Mouse (Mus musculus): ENCODE data around the gene Morn2. TPM values are rescaled to one million over a fixed set of nuclear protein-coding genes. Genes with fewer than 3 reads are reported as not detected.
A peak's percentile ranks its signal among the peaks of the same experiment; 100 is the strongest.
"Not testable (repeated sequence)": the region's sequence is repeated elsewhere in the genome, so short reads cannot be mapped to it uniquely, and the experiment has no call there.

Morn2 gene
- total RNA-seq, 1 experiment = 10.7 TPM

DNA sequence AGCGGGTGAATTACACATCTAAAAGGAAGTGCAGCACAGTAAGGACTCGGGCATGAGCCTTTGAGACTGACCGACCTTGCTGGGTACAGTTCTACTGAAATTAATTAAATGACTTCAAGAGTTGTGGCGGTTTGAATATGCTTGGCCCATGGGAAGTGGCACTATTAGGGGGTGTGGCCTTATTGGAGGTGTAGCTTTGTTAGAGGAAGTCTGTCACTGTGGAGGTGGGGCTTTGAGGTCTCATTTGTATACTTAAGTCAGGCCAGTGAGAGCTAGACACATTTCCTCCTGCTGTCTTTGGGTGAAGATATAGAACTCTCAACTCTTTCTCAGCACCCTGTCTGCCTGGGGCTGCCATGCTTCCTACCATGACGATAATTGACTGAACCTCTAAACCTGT lies 35.6 kb upstream of the Morn2 start:
- Histone ChIP-seq H3K4me3 (ENCODE audit: insufficient read depth in 1 of 2, low read depth in 1 of 2, low read length in 2 of 2, poor library complexity in 1 of 2, severe bottlenecking in 1 of 2) (peak overlapping the region in 1 of 2 experiments; percentile 18; a peak in 2 of 4 replicates), H3K9me3 (ENCODE audit: control insufficient read depth, insufficient read depth, low read depth, low read length) (no peaks in the 10 kb centered on the region), H3K4me1 (ENCODE audit: control insufficient read depth in 2 of 2, insufficient read depth in 2 of 2, low read length in 2 of 2, poor library complexity in 1 of 2) (peaks cover 1 to 4% of the 10 kb centered on the region in 2 experiments; a peak in 2 of 4 replicates), H3K27ac (ENCODE audit: insufficient read depth, low read depth, low read length, poor library complexity, severe bottlenecking) (peak overlapping the region; percentile 70), H3K9ac (ENCODE audit: insufficient read depth, low read depth, low read length, poor library complexity, severe bottlenecking) (no peak overlapping the region), H3K36me3 (ENCODE audit: control insufficient read depth, insufficient read depth, low read length, poor library complexity, severe bottlenecking) (peaks cover 31% of the 10 kb centered on the region)
- no peak for DNase-seq (ENCODE audit: low read depth, low spot score)
- in situ Hi-C loops (cut with MboI; ENCODE audit: low sequenced_read_pairs in 2 of 2, unreplicated experiment in 2 of 2) = no loop called here
- TF ChIP-seq ZC3H11A (IDR thresholded peaks at IDR 0.05; ENCODE audit: borderline replicate concordance, low read depth, low read length) = no peak
- TF ChIP-seq ZNF384 (IDR thresholded peaks at IDR 0.05; ENCODE audit: low read depth, low read length) = no peak
- TF ChIP-seq MAFK (IDR thresholded peaks at IDR 0.05; ENCODE audit: insufficient read depth, low read depth, low read length) = no peak
- no peak for TF ChIP-seq CHD2 (IDR thresholded peaks at IDR 0.05; ENCODE audit: low read depth, low read length)
- TF ChIP-seq HCFC1 (IDR thresholded peaks at IDR 0.05; ENCODE audit: borderline replicate concordance, insufficient read depth, low read length) = no peak

DNA sequence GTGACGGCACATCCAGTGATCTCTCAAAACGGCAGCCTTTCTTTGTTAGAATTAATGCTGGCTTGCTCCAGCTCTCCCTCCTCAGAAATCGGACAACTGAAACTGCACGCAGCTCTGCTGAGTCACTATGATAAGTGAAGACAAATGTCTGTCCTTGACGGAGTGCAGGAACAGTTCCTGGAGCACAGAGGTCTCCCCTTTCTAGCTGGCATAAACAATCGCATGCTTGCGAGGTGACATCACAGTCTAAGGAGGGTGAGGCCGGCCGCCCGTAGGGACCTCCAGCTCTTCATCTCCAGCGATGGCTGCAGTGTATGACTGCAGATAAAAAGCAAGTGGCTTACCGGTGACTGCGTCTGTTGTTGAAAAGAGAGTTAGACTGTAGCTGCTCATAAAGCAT lies 34.8 kb upstream of the Morn2 start:
- H3K36me3 ChIP-seq (ENCODE audit: control insufficient read depth, insufficient read depth, low read length, poor library complexity, severe bottlenecking) = peaks cover 32% of the 10 kb centered on the region
- peak overlapping the region; percentile 70 for H3K27ac ChIP-seq (ENCODE audit: insufficient read depth, low read depth, low read length, poor library complexity, severe bottlenecking)
- in situ Hi-C loops (cut with MboI; ENCODE audit: low sequenced_read_pairs in 2 of 2, unreplicated experiment in 2 of 2) = no loop called here
- no peaks in the 10 kb centered on the region for H3K9me3 ChIP-seq (ENCODE audit: control insufficient read depth, insufficient read depth, low read depth, low read length)
- peak overlapping the region; percentile 7 to 19; a peak in 3 of 4 replicates for H3K4me3 ChIP-seq (ENCODE audit: insufficient read depth in 1 of 2, low read depth in 1 of 2, low read length in 2 of 2, poor library complexity in 1 of 2, severe bottlenecking in 1 of 2)
- TF ChIP-seq HCFC1 (IDR thresholded peaks at IDR 0.05; ENCODE audit: borderline replicate concordance, insufficient read depth, low read length) (no peak), MAFK (IDR thresholded peaks at IDR 0.05; ENCODE audit: insufficient read depth, low read depth, low read length) (peak; percentile 99), ZNF384 (IDR thresholded peaks at IDR 0.05; ENCODE audit: low read depth, low read length) (no peak), ZC3H11A (IDR thresholded peaks at IDR 0.05; ENCODE audit: borderline replicate concordance, low read depth, low read length) (no peak)
- peaks cover 1 to 4% of the 10 kb centered on the region in 2 experiments; a peak in 2 of 4 replicates for H3K4me1 ChIP-seq (ENCODE audit: control insufficient read depth in 2 of 2, insufficient read depth in 2 of 2, low read length in 2 of 2, poor library complexity in 1 of 2)
- DNase-seq (ENCODE audit: low read depth, low spot score) = peak; percentile 75
- peak overlapping the region; percentile 42; the same call in 1 of the 2 replicates for H3K9ac ChIP-seq (ENCODE audit: insufficient read depth, low read depth, low read length, poor library complexity, severe bottlenecking)

DNA sequence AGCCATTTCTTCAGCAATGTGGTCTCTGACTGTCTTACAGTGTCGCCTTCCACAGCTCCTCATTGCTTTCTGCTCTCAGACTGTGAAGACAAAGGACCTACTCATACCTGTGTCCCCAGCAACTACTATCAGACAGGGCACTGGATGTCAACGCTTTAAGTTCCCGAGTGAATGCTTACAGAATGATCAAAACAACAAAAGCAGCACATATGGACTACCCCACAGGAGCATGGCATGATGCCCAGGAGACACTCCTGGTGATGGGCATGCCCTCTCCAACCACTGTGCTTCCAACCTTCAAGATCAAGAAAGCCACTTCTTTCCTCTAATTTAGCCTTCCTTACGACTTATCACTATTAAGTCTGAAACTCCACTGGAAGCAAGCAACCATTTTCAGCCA lies 22.9 kb upstream of the Morn2 start:
- TF ChIP-seq ZNF384 (IDR thresholded peaks at IDR 0.05; ENCODE audit: low read depth, low read length) (no peak), MAFK (IDR thresholded peaks at IDR 0.05; ENCODE audit: insufficient read depth, low read depth, low read length) (no peak), ZC3H11A (IDR thresholded peaks at IDR 0.05; ENCODE audit: borderline replicate concordance, low read depth, low read length) (no peak), CHD2 (IDR thresholded peaks at IDR 0.05; ENCODE audit: low read depth, low read length) (no peak), HCFC1 (IDR thresholded peaks at IDR 0.05; ENCODE audit: borderline replicate concordance, insufficient read depth, low read length) (no peak)
- peaks cover 19% of the 10 kb centered on the region for H3K36me3 ChIP-seq (ENCODE audit: control insufficient read depth, insufficient read depth, low read length, poor library complexity, severe bottlenecking)
- DNase-seq (ENCODE audit: low read depth, low spot score) = no peak
- no peak overlapping the region for H3K27ac ChIP-seq (ENCODE audit: insufficient read depth, low read depth, low read length, poor library complexity, severe bottlenecking)
- in situ Hi-C loops (cut with MboI; ENCODE audit: low sequenced_read_pairs in 2 of 2, unreplicated experiment in 2 of 2) = no loop called here
- no peak overlapping the region for H3K9ac ChIP-seq (ENCODE audit: insufficient read depth, low read depth, low read length, poor library complexity, severe bottlenecking)
- H3K9me3 ChIP-seq (ENCODE audit: control insufficient read depth, insufficient read depth, low read depth, low read length) = no peaks in the 10 kb centered on the region
- no peaks in the 10 kb centered on the region for H3K4me1 ChIP-seq (ENCODE audit: control insufficient read depth in 2 of 2, insufficient read depth in 2 of 2, low read length in 2 of 2, poor library complexity in 1 of 2)
- H3K4me3 ChIP-seq (ENCODE audit: insufficient read depth in 1 of 2, low read depth in 1 of 2, low read length in 2 of 2, poor library complexity in 1 of 2, severe bottlenecking in 1 of 2) = no peak overlapping the region

DNA sequence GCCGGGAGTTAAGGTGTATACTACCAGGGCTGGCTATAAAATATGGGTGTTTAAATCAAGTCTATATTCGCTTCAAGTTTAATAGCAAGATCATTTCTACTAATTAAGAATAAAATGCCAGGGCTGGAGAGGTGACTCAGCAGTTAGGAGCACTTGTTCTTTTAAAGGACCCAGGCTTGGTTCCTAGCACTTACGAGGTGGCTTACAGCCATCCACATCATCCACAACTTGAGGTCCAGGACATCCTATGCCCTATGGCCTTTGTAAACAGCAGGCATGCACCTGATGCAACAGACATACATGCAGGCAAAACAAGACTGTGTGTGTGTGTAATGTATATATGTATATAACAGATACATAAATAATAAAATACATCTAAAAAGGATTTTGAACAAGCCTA lies 21.9 kb upstream of the Morn2 start:
- TF ChIP-seq MAFK (IDR thresholded peaks at IDR 0.05; ENCODE audit: insufficient read depth, low read depth, low read length) (no peak), HCFC1 (IDR thresholded peaks at IDR 0.05; ENCODE audit: borderline replicate concordance, insufficient read depth, low read length) (no peak), CHD2 (IDR thresholded peaks at IDR 0.05; ENCODE audit: low read depth, low read length) (no peak), ZNF384 (IDR thresholded peaks at IDR 0.05; ENCODE audit: low read depth, low read length) (no peak), ZC3H11A (IDR thresholded peaks at IDR 0.05; ENCODE audit: borderline replicate concordance, low read depth, low read length) (no peak)
- DNase-seq (ENCODE audit: low read depth, low spot score) = no peak
- Histone ChIP-seq H3K36me3 (ENCODE audit: control insufficient read depth, insufficient read depth, low read length, poor library complexity, severe bottlenecking) (peaks cover 19% of the 10 kb centered on the region), H3K4me1 (ENCODE audit: control insufficient read depth in 2 of 2, insufficient read depth in 2 of 2, low read length in 2 of 2, poor library complexity in 1 of 2) (no peaks in the 10 kb centered on the region), H3K27ac (ENCODE audit: insufficient read depth, low read depth, low read length, poor library complexity, severe bottlenecking) (no peak overlapping the region), H3K4me3 (ENCODE audit: insufficient read depth in 1 of 2, low read depth in 1 of 2, low read length in 2 of 2, poor library complexity in 1 of 2, severe bottlenecking in 1 of 2) (no peak overlapping the region), H3K9ac (ENCODE audit: insufficient read depth, low read depth, low read length, poor library complexity, severe bottlenecking) (no peak overlapping the region), H3K9me3 (ENCODE audit: control insufficient read depth, insufficient read depth, low read depth, low read length) (no peaks in the 10 kb centered on the region)
- in situ Hi-C loops (cut with MboI; ENCODE audit: low sequenced_read_pairs in 2 of 2, unreplicated experiment in 2 of 2) = no loop called here

DNA sequence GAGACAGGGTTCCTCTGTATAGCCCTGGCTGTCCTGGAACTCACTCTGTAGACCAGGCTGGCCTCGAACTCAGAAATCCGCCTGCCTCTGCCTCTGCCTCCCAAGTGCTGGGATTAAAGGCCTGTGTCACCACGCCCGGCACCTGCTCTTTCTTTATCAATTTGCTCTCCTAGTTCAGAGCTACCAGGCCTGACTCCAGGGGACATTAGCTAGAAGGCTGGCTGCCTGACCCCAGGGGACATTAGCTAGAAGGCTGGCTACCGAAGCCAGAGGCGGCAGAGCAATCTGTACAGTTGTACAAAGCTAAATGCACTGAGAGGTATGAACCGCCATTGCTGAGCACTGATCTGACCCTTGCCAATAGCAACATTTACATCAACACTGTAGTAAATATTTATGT lies 19.4 kb upstream of the Morn2 start:
- H3K4me3 ChIP-seq (ENCODE audit: insufficient read depth in 1 of 2, low read depth in 1 of 2, low read length in 2 of 2, poor library complexity in 1 of 2, severe bottlenecking in 1 of 2); in situ Hi-C loops (cut with MboI; ENCODE audit: low sequenced_read_pairs in 2 of 2, unreplicated experiment in 2 of 2); H3K4me1 ChIP-seq (ENCODE audit: control insufficient read depth in 2 of 2, insufficient read depth in 2 of 2, low read length in 2 of 2, poor library complexity in 1 of 2); H3K9me3 ChIP-seq (ENCODE audit: control insufficient read depth, insufficient read depth, low read depth, low read length); H3K27ac ChIP-seq (ENCODE audit: insufficient read depth, low read depth, low read length, poor library complexity, severe bottlenecking); DNase-seq (ENCODE audit: low read depth, low spot score); H3K9ac ChIP-seq (ENCODE audit: insufficient read depth, low read depth, low read length, poor library complexity, severe bottlenecking): not testable (repeated sequence)
- peaks cover 13% of the 10 kb centered on the region for H3K36me3 ChIP-seq (ENCODE audit: control insufficient read depth, insufficient read depth, low read length, poor library complexity, severe bottlenecking)
